Mouse (Mus musculus) adrenal gland, adult 18-20 months (tissue): Measurements from ENCODE around the gene Exd1. TPM values are rescaled to one million over a fixed set of nuclear protein-coding genes. Genes with fewer than 3 reads are reported as not detected.

ENCODE experiments used
- total RNA-seq, 2 experiments: library from RNA; stranded (reverse); gene quantifications; 1 replicate in 1 of 2; 2 replicates in 1 of 2; pipeline ENCODE4 v1.2.3; 2021

Exd1 gene
- total RNA-seq, 2 experiments from 2014 or later, result 2.5 to 2.6 TPM

Other genes starting within 250 kb of the Exd1 start
- gene Dll4, start 221.8 kb downstream of the Exd1 start, total RNA-seq, result 10 to 100 TPM in 1 of 2 experiments, 1 to 10 TPM in 1; 9.7 to 10.5 TPM
- 10 to 100 TPM in 1 of 2 experiments, 1 to 10 TPM in 1; 3.7 to 13.2 TPM for gene Chac1, start 196.4 kb downstream of the Exd1 start, total RNA-seq
- 10 to 100 TPM; 20.0 to 22.6 TPM for gene Ino80, start 69.9 kb downstream of the Exd1 start, total RNA-seq
- gene Chp1, start 70 bp upstream of the Exd1 start, total RNA-seq, result 100 to 1,000 TPM; 306 to 408 TPM
- 1 to 10 TPM; 1.4 to 1.9 TPM for gene Nusap1, start 70.7 kb upstream of the Exd1 start, total RNA-seq
- 1 to 10 TPM in 1 of 2 experiments, under 1 TPM in 1; 0.70 to 1.1 TPM for gene Oip5, start 70.8 kb upstream of the Exd1 start, total RNA-seq
- 10 to 100 TPM; 39.1 to 45.4 TPM for gene Ndufaf1, start 115.2 kb upstream of the Exd1 start, total RNA-seq
- 10 to 100 TPM; 20.5 to 29.0 TPM for gene Rtf1, start 127.4 kb upstream of the Exd1 start, total RNA-seq
- gene Itpka, start 194.7 kb upstream of the Exd1 start, total RNA-seq, result 1 to 10 TPM; 2.1 to 4.0 TPM
- gene Ltk, start 212.8 kb upstream of the Exd1 start, total RNA-seq, result 1 to 10 TPM in 1 of 2 experiments, under 1 TPM in 1; 0.99 to 1.1 TPM
- gene Rpap1, start 239.9 kb upstream of the Exd1 start, total RNA-seq, result 10 to 100 TPM; 12.5 to 14.4 TPM